Mouse (Mus musculus): ENCODE results near the gene Hjurp. TPM values are rescaled to one million over a fixed set of nuclear protein-coding genes. Genes with fewer than 3 reads are reported as not detected.

The Hjurp gene
- total and polyA plus RNA-seq, 3 experiments, result 67.6 to 80.8 (median 69.8) TPM

DNA sequence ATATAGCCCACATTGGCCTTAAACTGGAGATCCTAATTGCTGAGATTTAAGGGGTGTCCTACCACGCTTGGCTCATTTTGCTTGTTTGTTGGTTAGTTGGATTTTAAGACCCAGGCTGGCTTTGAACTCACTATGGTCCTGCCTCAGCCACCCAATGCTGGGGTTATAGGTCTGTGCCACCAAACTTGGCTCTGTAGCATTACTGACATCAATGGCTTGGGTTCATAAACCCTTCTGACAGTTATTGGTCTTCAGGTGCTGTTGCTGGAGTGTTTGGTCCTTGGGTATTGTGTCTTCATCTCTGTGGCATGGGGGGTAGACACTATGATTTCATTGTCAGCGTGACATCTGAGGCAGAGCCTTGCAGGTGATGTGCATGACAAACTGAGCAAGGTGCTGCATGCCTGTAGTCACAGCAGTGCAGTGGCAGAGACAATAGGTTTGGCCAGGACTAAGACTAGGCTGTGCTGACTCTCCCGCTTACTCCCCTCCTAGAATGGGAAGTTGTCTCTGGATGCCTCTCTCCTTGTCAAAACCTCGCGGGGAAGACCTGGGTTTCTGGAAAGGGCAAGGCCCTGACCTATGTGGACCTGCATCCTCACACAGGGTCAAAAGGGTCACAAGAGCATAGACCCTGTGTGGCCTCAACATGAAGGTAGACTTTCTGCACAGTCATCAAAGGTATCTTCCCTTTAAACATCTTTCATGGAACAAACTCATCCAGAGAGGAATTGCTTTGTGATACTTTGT lies 23.0 kb upstream of the Hjurp start:
- TF ChIP-seq USF1 (IDR thresholded peaks at IDR 0.05; ENCODE audit: low read depth, low read length), result no peak
- TF ChIP-seq MAFK (IDR thresholded peaks at IDR 0.05; ENCODE audit: insufficient replicate concordance, low read length), result 0 out of 2 replicates have a peak, but pooled peaks have one; percentile 13
- TF ChIP-seq CHD1 (IDR thresholded peaks at IDR 0.05; ENCODE audit: low read depth, low read length), result no peak
- 0 out of 2 replicates have a peak, but pooled peaks have one; percentile 10 for TF ChIP-seq CHD2 (IDR thresholded peaks at IDR 0.05; ENCODE audit: low read length)
- no peak overlapping the region for H3K27ac ChIP-seq (ENCODE audit: insufficient read depth, low read depth)
- no peak for DNase-seq (ENCODE audit: extremely low read depth)
- no peaks in the 10 kb centered on the region for H3K36me3 ChIP-seq (replicated peaks in 1 of 2; ENCODE audit: control insufficient read depth in 1 of 2, insufficient read depth in 1 of 2, low read length in 1 of 2)
- dilution Hi-C loops (cut with MboI; ENCODE audit: extremely low pct_ligation_motif_present, extremely low pct_unique_long_range_greater_than_20kb, low sequenced_read_pairs), result no loop called here
- no peaks in the 10 kb centered on the region for H3K79me2 ChIP-seq (replicated peaks; ENCODE audit: control insufficient read depth, extremely low read depth, insufficient read depth, poor library complexity, severe bottlenecking)
- no peak overlapping the region for H3K4me3 ChIP-seq (replicated peaks in 1 of 3; ENCODE audit: low read depth in 2 of 3, low read length in 2 of 3, poor library complexity in 1 of 3)
- H3K9me3 ChIP-seq (replicated peaks; ENCODE audit: low read length), result peaks cover 29% of the 10 kb centered on the region
- no peak overlapping the region for H3K9ac ChIP-seq (ENCODE audit: insufficient read depth, low read depth)
- no peak overlapping the region for H3K4me2 ChIP-seq (ENCODE audit: insufficient read depth, low read depth, poor library complexity, severe bottlenecking)
- peaks cover 36% of the 10 kb centered on the region for H3K27me3 ChIP-seq (replicated peaks)
- in situ Hi-C loops (cut with MboI; ENCODE audit: low pct_ligation_motif_present, low pct_unique_long_range_greater_than_20kb, low sequenced_read_pairs), result no loop called here
- no peaks in the 10 kb centered on the region for H3K4me1 ChIP-seq (ENCODE audit: control insufficient read depth in 1 of 2, insufficient read depth in 2 of 2)

GRCm38 (mm10) chr1:88299529-88299945 lies 22.1 kb upstream of the Hjurp start:
- Histone ChIP-seq H3K27me3 (replicated peaks) (peaks cover 38% of the 10 kb centered on the region), H3K4me3 (replicated peaks in 1 of 3; ENCODE audit: low read depth in 2 of 3, low read length in 2 of 3, poor library complexity in 1 of 3) (no peak overlapping the region), H3K9me3 (replicated peaks; ENCODE audit: low read length) (peaks cover 28% of the 10 kb centered on the region), H3K27ac (ENCODE audit: insufficient read depth, low read depth) (no peak overlapping the region), H3K4me1 (ENCODE audit: control insufficient read depth in 1 of 2, insufficient read depth in 2 of 2) (no peaks in the 10 kb centered on the region), H3K9ac (ENCODE audit: insufficient read depth, low read depth) (no peak overlapping the region), H3K4me2 (ENCODE audit: insufficient read depth, low read depth, poor library complexity, severe bottlenecking) (no peak overlapping the region), H3K36me3 (replicated peaks in 1 of 2; ENCODE audit: control insufficient read depth in 1 of 2, insufficient read depth in 1 of 2, low read length in 1 of 2) (no peaks in the 10 kb centered on the region), H3K79me2 (replicated peaks; ENCODE audit: control insufficient read depth, extremely low read depth, insufficient read depth, poor library complexity, severe bottlenecking) (no peaks in the 10 kb centered on the region)
- no peak for DNase-seq (ENCODE audit: extremely low read depth)
- dilution Hi-C loops (cut with MboI; ENCODE audit: extremely low pct_ligation_motif_present, extremely low pct_unique_long_range_greater_than_20kb, low sequenced_read_pairs) (no loop called here), in situ Hi-C loops (cut with MboI; ENCODE audit: low pct_ligation_motif_present, low pct_unique_long_range_greater_than_20kb, low sequenced_read_pairs) (loop anchor here (25.0 kb wide), 1 partner anchor 337 kb away; no protein-coding TSS in a partner anchor)
- TF ChIP-seq TBP (conservative IDR thresholded peaks at IDR 0.05; ENCODE audit: low read depth, low read length) (no peak), SMC3 (IDR thresholded peaks at IDR 0.05; ENCODE audit: low read depth, low read length) (no peak), UBTF (IDR thresholded peaks at IDR 0.05; ENCODE audit: low read depth, low read length) (no peak), GABPA (IDR thresholded peaks at IDR 0.05; ENCODE audit: insufficient replicate concordance, low read depth, low read length) (no peak), CHD2 (IDR thresholded peaks at IDR 0.05; ENCODE audit: low read length) (no peak)

- Histone ChIP-seq H3K4me2 (ENCODE audit: insufficient read depth, low read depth, poor library complexity, severe bottlenecking) (no peak overlapping the region), H3K79me2 (replicated peaks; ENCODE audit: control insufficient read depth, extremely low read depth, insufficient read depth, poor library complexity, severe bottlenecking) (no peaks in the 10 kb centered on the region), H3K27ac (ENCODE audit: insufficient read depth, low read depth) (no peak overlapping the region), H3K4me1 (ENCODE audit: control insufficient read depth in 1 of 2, insufficient read depth in 2 of 2) (no peaks in the 10 kb centered on the region), H3K9ac (ENCODE audit: insufficient read depth, low read depth) (no peak overlapping the region), H3K4me3 (replicated peaks in 1 of 3; ENCODE audit: low read depth in 2 of 3, low read length in 2 of 3, poor library complexity in 1 of 3) (no peak overlapping the region), H3K27me3 (replicated peaks) (peaks cover 44% of the 10 kb centered on the region), H3K36me3 (replicated peaks in 1 of 2; ENCODE audit: control insufficient read depth in 1 of 2, insufficient read depth in 1 of 2, low read length in 1 of 2) (no peaks in the 10 kb centered on the region), H3K9me3 (replicated peaks; ENCODE audit: low read length) (peaks cover 22% of the 10 kb centered on the region)
- in situ Hi-C loops (cut with MboI; ENCODE audit: low pct_ligation_motif_present, low pct_unique_long_range_greater_than_20kb, low sequenced_read_pairs) (loop anchor here (25.0 kb wide), 1 partner anchor 337 kb away; no protein-coding TSS in a partner anchor), dilution Hi-C loops (cut with MboI; ENCODE audit: extremely low pct_ligation_motif_present, extremely low pct_unique_long_range_greater_than_20kb, low sequenced_read_pairs) (no loop called here)
- 0 out of 2 replicates have a peak, but pooled peaks have one; percentile 8 for TF ChIP-seq MAFK (IDR thresholded peaks at IDR 0.05; ENCODE audit: insufficient replicate concordance, low read length)
- no peak for TF ChIP-seq RCOR1 (conservative IDR thresholded peaks at IDR 0.05; ENCODE audit: low read depth, low read length)
- no peak for DNase-seq (ENCODE audit: extremely low read depth)
Measured at GRCm38 (mm10) chr1:88298686-88299528, 21.5 kb upstream of the Hjurp start.
